ENCODE assay signal across 8 mouse cellular contexts in genomic region chr6:120667911-120668310, GRCm38 (mm10). TPM values are rescaled to one million over a fixed set of nuclear protein-coding genes. Genes with fewer than 3 reads are reported as not detected.
DNase-seq lines count a peak whose midpoint lies in the region; ATAC-seq and TF ChIP-seq lines count a peak whose summit lies in the region.

No protein-coding gene starts in this region.

- 0 out of 2 replicates have a peak, but pooled peaks cover 5% of the 10 kb centered on the region for H3K4me1 ChIP-seq in embryonic facial prominence, embryonic 14.5 days (ENCODE audit: control insufficient read depth, insufficient read depth, low read length)
- H3K4me1 ChIP-seq in hindbrain, postnatal 0 days (ENCODE audit: insufficient read depth, low read length) = no peaks in the 10 kb centered on the region
- H3K4me1 ChIP-seq in midbrain, postnatal 0 days (ENCODE audit: insufficient read depth, low read length) = no peaks in the 10 kb centered on the region

- peak overlapping the region; percentile 78; the same call in 1 of the 2 replicates for H3K9ac ChIP-seq in embryonic facial prominence, embryonic 14.5 days (ENCODE audit: low read depth, low read length)
- no peak overlapping the region for H3K9ac ChIP-seq in hindbrain, postnatal 0 days (replicated peaks; ENCODE audit: low read length)
- no peak overlapping the region for H3K9ac ChIP-seq in midbrain, postnatal 0 days (replicated peaks; ENCODE audit: low read length, poor library complexity, severe bottlenecking)

- intact Hi-C loops in left cerebral cortex, adult 2 months (cut with DNase I) = no loop called here
- intact Hi-C loops in left cerebral cortex, postnatal 36 days (cut with DNase I) = loop anchor here (2.0 kb wide), 1 partner anchor 87 kb away; no protein-coding TSS in a partner anchor
- intact Hi-C loops in gastrocnemius, postnatal 36 days (cut with DNase I) = loop anchor here (2.0 to 5.0 kb wide), 3 partner anchors 69 to 129 kb away; no protein-coding TSS in a partner anchor

- peak overlapping the region; percentile 82 for H3K4me2 ChIP-seq in embryonic facial prominence, embryonic 14.5 days (ENCODE audit: low read depth, low read length)
- peak overlapping the region; percentile 97 for H3K4me2 ChIP-seq in hindbrain, postnatal 0 days (ENCODE audit: low read depth, low read length)
- peak overlapping the region; percentile 74 for H3K4me2 ChIP-seq in midbrain, postnatal 0 days (ENCODE audit: low read depth, low read length, poor library complexity, severe bottlenecking)

- no peaks in the 10 kb centered on the region for H3K9me3 ChIP-seq in embryonic facial prominence, embryonic 14.5 days (ENCODE audit: control insufficient read depth, low read length)
- H3K9me3 ChIP-seq in hindbrain, postnatal 0 days (ENCODE audit: low read length) = no peaks in the 10 kb centered on the region
- H3K9me3 ChIP-seq in midbrain, postnatal 0 days (ENCODE audit: low read length) = no peaks in the 10 kb centered on the region

- 0 out of 2 replicates have a peak, but pooled peaks cover 3% of the 10 kb centered on the region for H3K27me3 ChIP-seq in embryonic facial prominence, embryonic 14.5 days (replicated peaks; ENCODE audit: control insufficient read depth, insufficient read depth, low read length)
- no peaks in the 10 kb centered on the region for H3K27me3 ChIP-seq in hindbrain, postnatal 0 days (ENCODE audit: insufficient read depth, low read length)
- H3K27me3 ChIP-seq in midbrain, postnatal 0 days (ENCODE audit: insufficient read depth, low read length) = no peaks in the 10 kb centered on the region

- H3K36me3 ChIP-seq in embryonic facial prominence, embryonic 14.5 days (ENCODE audit: control insufficient read depth, insufficient read depth, low read length) = no peaks in the 10 kb centered on the region
- H3K36me3 ChIP-seq in hindbrain, postnatal 0 days (ENCODE audit: insufficient read depth, low read length) = no peaks in the 10 kb centered on the region
- H3K36me3 ChIP-seq in midbrain, postnatal 0 days (ENCODE audit: insufficient read depth, low read length) = no peaks in the 10 kb centered on the region

- 14% methylated on average over 7 of the region's 7 CpGs for WGBS in embryonic facial prominence, embryonic 14.5 days
- 13% methylated on average over 7 of the region's 7 CpGs for WGBS in hindbrain, postnatal 0 days
- WGBS in midbrain, postnatal 0 days = 21% methylated on average over 7 of the region's 7 CpGs

- ATAC-seq in embryonic facial prominence, embryonic 14.5 days (ENCODE audit: low read depth) = no peak
- ATAC-seq in hindbrain, postnatal 0 days = no peak
- ATAC-seq in midbrain, postnatal 0 days (ENCODE audit: low FRiP score) = no peak
- ATAC-seq in megakaryocyte progenitor cell, adult 5-6 weeks (replicated peaks; ENCODE audit: poor library complexity) = no peak

- DNase-seq in left cerebral cortex, adult 2 months (ENCODE audit: extremely low spot score in 1 of 2, low spot score in 2 of 2) = no peak
- no peak for DNase-seq in left cerebral cortex, postnatal 36 days (ENCODE audit: low spot score in 2 of 2)
- DNase-seq in embryonic facial prominence, embryonic 14.5 days (ENCODE audit: low spot score) = no peak
- no peak for DNase-seq in hindbrain, postnatal 0 days (ENCODE audit: low spot score)
- no peak for DNase-seq in midbrain, postnatal 0 days (ENCODE audit: low spot score)
- no peak for DNase-seq in gastrocnemius, postnatal 36 days
- no peak for DNase-seq in kidney, postnatal 4 days

- H3K4me3 ChIP-seq in left cerebral cortex, adult 2 months = peak overlapping the region; percentile 14; the same call in 1 of the 2 replicates
- H3K4me3 ChIP-seq in embryonic facial prominence, embryonic 14.5 days (ENCODE audit: low read depth, low read length) = peak overlapping the region; percentile 83
- H3K4me3 ChIP-seq in hindbrain, postnatal 0 days (ENCODE audit: low read length) = peak overlapping the region; percentile 94
- H3K4me3 ChIP-seq in midbrain, postnatal 0 days (ENCODE audit: low read depth, low read length) = peak overlapping the region; percentile 87

- H3K27ac ChIP-seq in left cerebral cortex, adult 2 months = no peak overlapping the region
- no peak overlapping the region for H3K27ac ChIP-seq in embryonic facial prominence, embryonic 14.5 days (replicated peaks; ENCODE audit: low read depth, low read length)
- no peak overlapping the region for H3K27ac ChIP-seq in hindbrain, postnatal 0 days
- no peak overlapping the region for H3K27ac ChIP-seq in midbrain, postnatal 0 days (ENCODE audit: low read depth, low read length)

- no peak for TF ChIP-seq CTCF in left cerebral cortex, adult 2 months (IDR thresholded peaks at IDR 0.05)
- TF ChIP-seq CTCF in hindbrain, postnatal 0 days (IDR thresholded peaks at IDR 0.05; ENCODE audit: low read depth) = no peak
- no peak for TF ChIP-seq CTCF in midbrain, postnatal 0 days (IDR thresholded peaks at IDR 0.05)

RNA-seq across cellular contexts. Expression of gene Cecr2, which starts 1.7 kb away (rescaled TPM):
- total RNA-seq in left cerebral cortex, adult 2 months (2021) = 1 to 10 TPM; 3.1 to 4.1 TPM
- total RNA-seq in left cerebral cortex, postnatal 36 days (2021) = 1 to 10 TPM; 3.7 to 3.9 TPM
- 3.1 and 3.7 TPM in 2 replicates for polyA plus RNA-seq in embryonic facial prominence, embryonic 14.5 days (2014; fragmentation: Nextera tagmentation; extraction: Ambion mirVana)
- 13.2 and 16.9 TPM in 2 replicates for total RNA-seq in hindbrain, postnatal 0 days (2014; rRNA removed)
- polyA plus RNA-seq in hindbrain, postnatal 0 days (2015; fragmentation: Nextera tagmentation; extraction: Ambion mirVana) = 2.9 and 3.4 TPM in 2 replicates
- total RNA-seq in midbrain, postnatal 0 days (2014; rRNA removed) = 6.0 and 11.1 TPM in 2 replicates
- polyA plus RNA-seq in midbrain, postnatal 0 days (2015; fragmentation: Nextera tagmentation; extraction: Ambion mirVana) = 0.43 and 1.1 TPM in 2 replicates
- total RNA-seq in megakaryocyte progenitor cell, adult 5-6 weeks (2015) = 0.42 and 1.3 TPM in 2 replicates
- 0.12 and 1.8 TPM in 2 replicates for total RNA-seq in megakaryocyte progenitor cell, adult 5-6 weeks (2017)
- total RNA-seq in gastrocnemius, postnatal 36 days (2021) = 10 to 100 TPM in 1 of 2 experiments, 1 to 10 TPM in 1; 7.8 to 18.8 TPM

Comparison
In these comparisons a context has a peak if more than half of its experiments do, and no peak if none do; other contexts are left out.
1. H3K4me3 ChIP-seq: peak in every context shown above with its lines; median percentile 94 in hindbrain, postnatal 0 days; 87 in midbrain, postnatal 0 days; 83 in embryonic facial prominence, embryonic 14.5 days; 14 in left cerebral cortex, adult 2 months.